Mouse (Mus musculus) activated CD4-positive, CD25-positive, alpha-beta regulatory T cell (primary cell): ENCODE measurements around the gene Xrcc3. TPM values are rescaled to one million over a fixed set of nuclear protein-coding genes. Genes with fewer than 3 reads are reported as not detected.

ENCODE experiments used
- polyA plus RNA-seq, 2 experiments: library from polyadenylated mRNA; unstranded; fragments of 100-300 nt; shearing (Covaris generic); gene quantifications; one replicate each; pipeline ENCODE4 v1.2.1; 2017

Xrcc3 gene
- 1 to 10 TPM; 5.3 to 6.5 TPM for polyA plus RNA-seq

GRCm38 (mm10) chr12:111813766-111814617 lies at the start of gene Xrcc3, which contains the start of gene Zfyve21:
Xrcc3 (minus strand) TSS chr12:111813873.
Zfyve21 (plus strand) TSS chr12:111814170.

GRCm38 (mm10) chr12:111758381-111759175 lies 55.1 kb downstream of the Xrcc3 start, which contains the start of gene Klc1:
Klc1 (plus strand) TSS chr12:111758849.

Other genes starting within 250 kb of the Xrcc3 start
- gene Mark3, start 239.3 kb downstream of the Xrcc3 start, polyA plus RNA-seq: 100 to 1,000 TPM in 1 of 2 experiments, 10 to 100 TPM in 1; 95.5 to 111 TPM
- 10 to 100 TPM; 30.5 to 31.2 TPM for gene Ckb, start 141.5 kb downstream of the Xrcc3 start, polyA plus RNA-seq
- gene Trmt61a, start 135.8 kb downstream of the Xrcc3 start, polyA plus RNA-seq: 10 to 100 TPM; 11.1 to 13.1 TPM
- 10 to 100 TPM; 37.3 to 51.4 TPM for gene Bag5, start 100.6 kb downstream of the Xrcc3 start, polyA plus RNA-seq
- gene Apopt1, start 100.6 kb downstream of the Xrcc3 start, polyA plus RNA-seq: 10 to 100 TPM; 47.7 to 61.6 TPM
- gene Klc1, start 55.0 kb downstream of the Xrcc3 start, polyA plus RNA-seq: 10 to 100 TPM; 36.3 to 43.9 TPM
- gene Zfyve21, start 297 bp upstream of the Xrcc3 start, polyA plus RNA-seq: 10 to 100 TPM in 1 of 2 experiments, 1 to 10 TPM in 1; 4.1 to 11.7 TPM
- 10 to 100 TPM; 43.0 to 62.7 TPM for gene Ppp1r13b, start 94.2 kb upstream of the Xrcc3 start, polyA plus RNA-seq
- 100 to 1,000 TPM; 270 to 280 TPM for gene Atp5mpl, start 153.1 kb upstream of the Xrcc3 start, polyA plus RNA-seq
- gene Tdrd9, start 157.7 kb upstream of the Xrcc3 start, polyA plus RNA-seq: under 1 TPM in 1 of 2 experiments, not detected in 1; 0.42 TPM
- gene Rd3l, start 167.4 kb upstream of the Xrcc3 start, polyA plus RNA-seq: under 1 TPM in 1 of 2 experiments, not detected in 1; 0.15 TPM